8 mouse cellular contexts compared by ENCODE assay signal in genomic region chr8:83449960-83450359, GRCm38 (mm10). TPM values are rescaled to one million over a fixed set of nuclear protein-coding genes. Genes with fewer than 3 reads are reported as not detected.
DNase-seq lines count a peak whose midpoint lies in the region; TF ChIP-seq lines count a peak whose summit lies in the region.

No protein-coding gene starts in this region.

- no peak overlapping the region for H3K4me3 ChIP-seq in thymus, adult 2 months (ENCODE audit: control insufficient read depth, insufficient read depth, low read length)

- DNase-seq in heart, postnatal 4 days, result peak; percentile 36
- DNase-seq in heart, adult 8-10 months (ENCODE audit: low spot score), result no peak
- DNase-seq in thymus, adult 2 months, result peak; percentile 10
- DNase-seq in thymus, adult 18-20 months, result no peak
- peak; percentile 55 for DNase-seq in induced T-regulatory cell, adult 2 months (ENCODE audit: low read depth)
- DNase-seq in frontal cortex, postnatal 25 days (ENCODE audit: low spot score in 2 of 2), result no peak
- no peak for DNase-seq in layer of hippocampus, adult 11-12 months (ENCODE audit: low spot score)
- no peak for DNase-seq in c-Kit-positive CD71-positive TER-119-positive erythroid progenitor cells, embryonic 14.5 days (ENCODE audit: low spot score)

- no peak overlapping the region for H3K27ac ChIP-seq in thymus, adult 2 months (ENCODE audit: control insufficient read depth, insufficient read depth, low read length)

- TF ChIP-seq POLR2A in thymus, adult 2 months (IDR thresholded peaks at IDR 0.05; ENCODE audit: control insufficient read depth, extremely low read depth, insufficient read depth, low read length, poor library complexity), result no peak

- TF ChIP-seq CTCF in thymus, adult 2 months (IDR thresholded peaks at IDR 0.05; ENCODE audit: borderline replicate concordance, control insufficient read depth, extremely low read depth, insufficient read depth, low read length, poor library complexity), result no peak

- no peaks in the 10 kb centered on the region for H3K4me1 ChIP-seq in thymus, adult 2 months (replicated peaks; ENCODE audit: control insufficient read depth, insufficient read depth, low read length)

- 94% methylated on average over 1 of the region's 1 CpGs for WGBS in thymus, adult 2 months

- no peaks in the 10 kb centered on the region for H3K27me3 ChIP-seq in thymus, adult 2 months (ENCODE audit: control insufficient read depth, insufficient read depth, low read length)

- H3K36me3 ChIP-seq in thymus, adult 2 months (ENCODE audit: control insufficient read depth, insufficient read depth, low read length), result no peaks in the 10 kb centered on the region

RNA-seq across cellular contexts. Expression of gene Scoc, which starts 8.2 kb away (rescaled TPM):
- total RNA-seq in heart, postnatal 4 days (2021), result 10 to 100 TPM; 49.1 to 54.0 TPM
- total RNA-seq in heart, adult 8-10 months (2022), result 10 to 100 TPM; 42.9 to 54.7 (median 51.4) TPM
- 6.9 and 9.1 TPM in 2 replicates for polyA plus RNA-seq in thymus, adult 2 months (2012; rRNA removed)

Comparison
In these comparisons a context has a peak if more than half of its experiments do, and no peak if none do; other contexts are left out.
1. DNase-seq: peak in heart, postnatal 4 days (single experiment), thymus, adult 2 months (single experiment) and induced T-regulatory cell, adult 2 months (single experiment); none in heart, adult 8-10 months (single experiment), thymus, adult 18-20 months (0 of 2), frontal cortex, postnatal 25 days (0 of 2), layer of hippocampus, adult 11-12 months (single experiment) and c-Kit-positive CD71-positive TER-119-positive erythroid progenitor cells, embryonic 14.5 days (single experiment).